Mouse (Mus musculus) frontal cortex, adult (tissue): ENCODE results near the gene Trim28.

ENCODE experiments used
- ATAC-seq: cut with Nextera tagmentation; 2 replicates; pipeline ENCODE4 v1.9.2; 2017; ENCODE audit warnings: mild to moderate bottlenecking, moderate library complexity, mixed read lengths; ENCODE audit not compliant: low TSS enrichment

Trim28 gene

GRCm38 (mm10) chr7:12998053-12998452, 861 bp upstream of the Trim28 start, which contains the start of gene Slc27a5:
TSS of gene Slc27a5 (minus strand) at chr7:12998192.
- ATAC-seq = no peak

GRCm38 (mm10) chr7:13001584-13001983, 2.7 kb downstream of the Trim28 start:
- ATAC-seq = no peak

- no peak for ATAC-seq
These were observed 4.5 kb downstream of the Trim28 start for GRCm38 (mm10) chr7:13003380-13003779.

GRCm38 (mm10) chr7:13006011-13006410, 7.1 kb downstream of the Trim28 start:
- ATAC-seq = no peak

- no peak for ATAC-seq
These were observed 7.6 kb downstream of the Trim28 start for GRCm38 (mm10) chr7:13006531-13006930.

- no peak for ATAC-seq
These were observed 8.6 kb downstream of the Trim28 start for GRCm38 (mm10) chr7:13007341-13008092.

GRCm38 (mm10) chr7:13009143-13010004, 10.5 kb downstream of the Trim28 start:
- ATAC-seq = peak; percentile 92

GRCm38 (mm10) chr7:13010005-13010908, 11.3 kb downstream of the Trim28 start, which contains the start of gene Zbtb45:
TSS of gene Zbtb45 (minus strand) at chr7:13010034.
- no peak for ATAC-seq

- ATAC-seq = no peak
These were observed 14.8 kb downstream of the Trim28 start for GRCm38 (mm10) chr7:13013671-13014070.

GRCm38 (mm10) chr7:13014275-13014839, 15.4 kb downstream of the Trim28 start:
- ATAC-seq = no peak

GRCm38 (mm10) chr7:13015217-13015616, 16.3 kb downstream of the Trim28 start:
- ATAC-seq = no peak

GRCm38 (mm10) chr7:13022773-13023535, 24.0 kb downstream of the Trim28 start:
- ATAC-seq = peak; percentile 16; the same call in 1 of the 2 replicates

GRCm38 (mm10) chr7:13023928-13024731, 25.2 kb downstream of the Trim28 start:
- peak; percentile 85 for ATAC-seq

- ATAC-seq = peak; percentile 39; the same call in 1 of the 2 replicates
These were observed 25.9 kb downstream of the Trim28 start for GRCm38 (mm10) chr7:13024805-13025204.

GRCm38 (mm10) chr7:13025511-13026112, 26.7 kb downstream of the Trim28 start:
- ATAC-seq = no peak

- no peak for ATAC-seq
These were observed 30.1 kb downstream of the Trim28 start for GRCm38 (mm10) chr7:13028986-13029385.

GRCm38 (mm10) chr7:13031069-13031468, 32.2 kb downstream of the Trim28 start:
- ATAC-seq = no peak

- no peak for ATAC-seq
These were observed 33.1 kb downstream of the Trim28 start for GRCm38 (mm10) chr7:13031983-13032382.

GRCm38 (mm10) chr7:13032541-13032940, 33.6 kb downstream of the Trim28 start:
- ATAC-seq = no peak
